Comparison of ENCODE assay signal across 9 mouse cellular contexts in genomic region chr5:114625590-114625989, GRCm38 (mm10). TPM values are rescaled to one million over a fixed set of nuclear protein-coding genes. Genes with fewer than 3 reads are reported as not detected.
A peak's percentile ranks its signal among the peaks of the same experiment; 100 is the strongest.
DNase-seq lines count a peak whose midpoint lies in the region; ATAC-seq and TF ChIP-seq lines count a peak whose summit lies in the region.
"Had no signal": no experiment of that assay in that cellular context is flagged by ENCODE, and none has a peak within 500 bp of the region (broad histone marks: within the 10 kb centered on the region; RNA-seq: fewer than 3 reads in every experiment).

No protein-coding gene starts in this region.

- 21% methylated on average over 3 of the region's 3 CpGs for WGBS in forebrain, embryonic 11.5 days
- 13% methylated on average over 3 of the region's 3 CpGs for WGBS in forebrain, embryonic 13.5 days
- WGBS in midbrain, postnatal 0 days = 18% methylated on average over 3 of the region's 3 CpGs

- ATAC-seq in forebrain, embryonic 11.5 days (replicated peaks; ENCODE audit: low FRiP score) = no peak
- ATAC-seq in forebrain, embryonic 13.5 days = no peak
- ATAC-seq in midbrain, postnatal 0 days (ENCODE audit: low FRiP score) = no peak

- no peak overlapping the region for H3K4me3 ChIP-seq in forebrain, embryonic 11.5 days (ENCODE audit: low read depth, low read length)
- no peak overlapping the region for H3K4me3 ChIP-seq in forebrain, embryonic 13.5 days
- no peak overlapping the region for H3K4me3 ChIP-seq in midbrain, postnatal 0 days (ENCODE audit: low read depth, low read length)
- H3K4me3 ChIP-seq: neural tube, embryonic 13.5 days had no signal

- H3K9ac ChIP-seq in forebrain, embryonic 11.5 days (ENCODE audit: low read length) = no peak overlapping the region
- no peak overlapping the region for H3K9ac ChIP-seq in forebrain, embryonic 13.5 days
- no peak overlapping the region for H3K9ac ChIP-seq in midbrain, postnatal 0 days (replicated peaks; ENCODE audit: low read length, poor library complexity, severe bottlenecking)
- H3K9ac ChIP-seq: neural tube, embryonic 13.5 days had no signal

- peak; percentile 84 for DNase-seq in forebrain, embryonic 11.5 days (ENCODE audit: low spot score)
- peak; percentile 25 for DNase-seq in ovary, postnatal 10 days (ENCODE audit: low spot score)
- no peak for DNase-seq in ovary, adult 18-20 months (ENCODE audit: low spot score)
- peak; percentile 52 for DNase-seq in c-Kit-positive CD71-positive TER-119-positive erythroid progenitor cells, embryonic 14.5 days (ENCODE audit: low spot score)
- peak; percentile 55 for DNase-seq in kidney, postnatal 14 days
- peak; percentile 51 for DNase-seq in midbrain, postnatal 0 days (ENCODE audit: low spot score)
- peak; percentile 43 to 79 for DNase-seq in thymus, postnatal 10 days (ENCODE audit: low spot score in 2 of 2)

- no peaks in the 10 kb centered on the region for H3K9me3 ChIP-seq in forebrain, embryonic 11.5 days (ENCODE audit: control insufficient read depth, low read length)
- H3K9me3 ChIP-seq in forebrain, embryonic 13.5 days (replicated peaks) = no peaks in the 10 kb centered on the region
- H3K9me3 ChIP-seq in midbrain, postnatal 0 days (ENCODE audit: low read length) = no peaks in the 10 kb centered on the region
- H3K9me3 ChIP-seq: neural tube, embryonic 13.5 days had no signal

- no peak overlapping the region for H3K4me2 ChIP-seq in forebrain, embryonic 11.5 days (ENCODE audit: low read depth, low read length, severe bottlenecking)
- H3K4me2 ChIP-seq in forebrain, embryonic 13.5 days = no peak overlapping the region
- no peak overlapping the region for H3K4me2 ChIP-seq in midbrain, postnatal 0 days (ENCODE audit: low read depth, low read length, poor library complexity, severe bottlenecking)
- H3K4me2 ChIP-seq: neural tube, embryonic 13.5 days had no signal

- H3K36me3 ChIP-seq in forebrain, embryonic 11.5 days (ENCODE audit: control insufficient read depth, insufficient read depth, low read length) = no peaks in the 10 kb centered on the region
- H3K36me3 ChIP-seq in forebrain, embryonic 13.5 days (ENCODE audit: poor library complexity, severe bottlenecking) = no peaks in the 10 kb centered on the region
- no peaks in the 10 kb centered on the region for H3K36me3 ChIP-seq in midbrain, postnatal 0 days (ENCODE audit: insufficient read depth, low read length)
- H3K36me3 ChIP-seq: neural tube, embryonic 13.5 days had no signal

- H3K4me1 ChIP-seq in forebrain, embryonic 11.5 days (replicated peaks; ENCODE audit: control insufficient read depth, insufficient read depth, low read length) = no peaks in the 10 kb centered on the region
- no peaks in the 10 kb centered on the region for H3K4me1 ChIP-seq in forebrain, embryonic 13.5 days
- no peaks in the 10 kb centered on the region for H3K4me1 ChIP-seq in midbrain, postnatal 0 days (ENCODE audit: insufficient read depth, low read length)
- H3K4me1 ChIP-seq: neural tube, embryonic 13.5 days had no signal

- TF ChIP-seq CTCF in midbrain, postnatal 0 days (IDR thresholded peaks at IDR 0.05) = peak; percentile 68

- H3K27ac ChIP-seq in forebrain, embryonic 11.5 days (ENCODE audit: low read depth, low read length) = no peak overlapping the region
- no peak overlapping the region for H3K27ac ChIP-seq in forebrain, embryonic 13.5 days
- H3K27ac ChIP-seq in midbrain, postnatal 0 days (ENCODE audit: low read depth, low read length) = no peak overlapping the region
- H3K27ac ChIP-seq: neural tube, embryonic 13.5 days had no signal

- no peaks in the 10 kb centered on the region; the same call in 1 of the 2 replicates for H3K27me3 ChIP-seq in forebrain, embryonic 11.5 days (ENCODE audit: control insufficient read depth, insufficient read depth, low read length)
- H3K27me3 ChIP-seq in forebrain, embryonic 13.5 days = peaks cover 4% of the 10 kb centered on the region; the same call in 1 of the 2 replicates
- H3K27me3 ChIP-seq in midbrain, postnatal 0 days (ENCODE audit: insufficient read depth, low read length) = no peaks in the 10 kb centered on the region
- H3K27me3 ChIP-seq: neural tube, embryonic 13.5 days had no signal

RNA-seq across cellular contexts. Expression of gene Trpv4, which starts 32.6 kb away (rescaled TPM):
- polyA plus RNA-seq in forebrain, embryonic 11.5 days (2014; fragmentation: Nextera tagmentation; extraction: Ambion mirVana) = 0.17 and 0.53 TPM in 2 replicates
- 0.39 and 0.47 TPM in 2 replicates for polyA plus RNA-seq in forebrain, embryonic 13.5 days (2015; fragmentation: Nextera tagmentation; extraction: Ambion mirVana)
- 1.2 and 3.4 TPM in 2 replicates for total RNA-seq in midbrain, postnatal 0 days (2014; rRNA removed)
- polyA plus RNA-seq in midbrain, postnatal 0 days (2015; fragmentation: Nextera tagmentation; extraction: Ambion mirVana) = 0.88 and 1.4 TPM in 2 replicates

RNA-seq across cellular contexts. Expression of gene Fam222a, which starts 57.8 kb away (rescaled TPM):
- 8.7 and 9.4 TPM in 2 replicates for polyA plus RNA-seq in forebrain, embryonic 11.5 days (2014; fragmentation: Nextera tagmentation; extraction: Ambion mirVana)
- polyA plus RNA-seq in forebrain, embryonic 13.5 days (2015; fragmentation: Nextera tagmentation; extraction: Ambion mirVana) = 4.8 and 4.9 TPM in 2 replicates
- total RNA-seq in midbrain, postnatal 0 days (2014; rRNA removed) = 5.6 and 10.4 TPM in 2 replicates
- 3.5 and 4.2 TPM in 2 replicates for polyA plus RNA-seq in midbrain, postnatal 0 days (2015; fragmentation: Nextera tagmentation; extraction: Ambion mirVana)
